Mouse (Mus musculus) adrenal gland (tissue): Measurements from ENCODE around the gene 1700017B05Rik.

ENCODE experiments used
- intact Hi-C: fragments of 180-260 bp; cut with DNase I; formaldehyde crosslinking; loops from one replicate; pipeline ENCODE4 v1.15.1; 2025

1700017B05Rik gene

DNA sequence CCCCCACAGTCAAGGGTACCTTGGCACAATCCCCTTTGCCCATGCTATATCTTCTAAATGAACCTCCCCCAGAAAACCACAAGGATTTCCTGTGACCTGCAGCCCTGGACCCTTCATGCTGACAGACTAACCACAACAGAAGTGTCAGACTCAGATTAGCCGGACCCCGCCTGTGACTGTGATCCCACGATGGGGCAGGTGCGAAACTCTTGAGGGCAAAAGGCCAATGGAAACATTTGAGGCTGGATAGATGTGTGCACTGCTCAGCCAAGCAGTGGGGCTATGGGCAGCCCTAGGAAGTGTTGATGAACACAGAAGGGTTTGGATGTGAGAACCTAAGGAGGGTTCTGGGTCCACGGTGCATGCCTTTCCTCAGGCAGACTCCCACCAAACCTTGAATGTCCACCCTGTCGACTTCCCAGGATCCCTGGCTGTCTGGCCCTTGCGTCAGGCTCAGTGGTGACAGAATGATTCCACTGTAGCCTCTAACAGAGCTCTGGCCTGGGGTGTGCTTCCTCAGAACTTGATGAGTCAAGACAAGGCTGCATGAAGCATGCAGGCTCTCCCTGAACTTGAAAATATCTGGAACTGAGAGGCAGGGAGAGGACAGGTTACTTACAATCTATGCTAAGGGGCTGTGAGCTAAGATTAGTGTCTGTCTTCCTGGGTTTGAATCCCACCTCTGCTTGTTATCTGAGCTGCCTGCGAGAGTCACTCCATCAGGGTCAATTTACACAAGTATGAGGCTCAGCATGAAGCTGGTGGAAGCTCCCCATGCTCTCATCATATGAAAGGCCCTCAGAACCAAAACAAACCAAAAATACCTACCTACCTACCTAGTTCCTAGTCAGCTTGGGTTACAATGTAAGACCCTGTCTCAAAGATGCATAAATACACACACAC lies 10.7 kb upstream of the 1700017B05Rik start:
- intact Hi-C loops, result no loop called here

DNA sequence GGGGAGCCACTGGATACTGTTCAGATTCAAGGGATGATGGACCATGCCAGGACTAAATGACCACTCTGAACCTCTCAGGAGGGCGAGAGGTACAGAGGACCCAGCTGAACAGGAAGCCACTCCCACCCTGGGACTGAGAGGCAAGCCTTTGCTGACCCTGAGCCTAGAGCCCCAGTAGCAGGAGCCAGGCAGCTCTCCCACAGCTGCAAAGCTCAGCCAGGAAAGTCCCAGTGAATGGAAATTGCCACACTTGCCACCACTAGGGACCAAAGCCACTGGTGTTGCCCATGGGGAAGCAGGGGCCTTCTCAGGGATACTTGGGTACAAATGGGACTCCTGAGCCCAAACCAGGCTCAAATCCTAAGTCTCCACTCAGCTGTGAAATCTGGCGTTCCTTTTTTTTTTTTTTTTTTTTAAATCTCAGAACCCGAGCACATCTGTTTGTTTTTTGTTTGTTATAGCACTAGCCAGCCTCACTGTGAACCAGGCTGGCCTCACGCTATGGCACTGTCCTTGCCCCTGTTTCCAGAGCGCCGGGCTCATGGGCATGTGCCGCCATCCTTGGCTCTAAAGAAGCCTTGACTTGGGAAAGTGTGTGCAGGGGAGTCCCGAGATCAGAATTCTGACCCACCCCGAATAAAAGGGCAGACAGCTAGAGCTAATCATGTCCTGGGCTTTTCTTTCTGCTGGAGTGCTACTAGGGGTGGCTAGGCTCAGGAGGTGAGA lies 9.6 kb upstream of the 1700017B05Rik start:
- intact Hi-C loops, result no loop called here

DNA sequence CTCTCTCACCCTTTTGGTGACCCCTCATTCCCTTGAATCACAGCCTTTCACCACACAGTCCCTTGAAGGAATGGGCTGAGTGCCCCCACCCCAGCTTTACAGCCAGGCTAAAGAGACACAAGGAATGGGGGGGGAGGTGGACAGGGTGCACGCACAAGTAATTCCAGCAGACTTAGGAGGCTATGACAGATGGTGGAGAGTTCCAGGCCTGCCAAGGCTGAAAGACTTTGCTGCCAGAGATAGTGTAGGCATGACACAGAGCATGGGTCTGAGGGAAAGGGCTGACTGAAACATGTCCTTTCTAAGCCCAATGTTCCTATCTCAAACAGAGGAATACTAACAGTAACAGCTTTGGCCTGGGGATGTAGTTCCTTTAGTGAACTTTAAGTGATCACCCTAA lies 8.7 kb upstream of the 1700017B05Rik start:
- intact Hi-C loops, result no loop called here

DNA sequence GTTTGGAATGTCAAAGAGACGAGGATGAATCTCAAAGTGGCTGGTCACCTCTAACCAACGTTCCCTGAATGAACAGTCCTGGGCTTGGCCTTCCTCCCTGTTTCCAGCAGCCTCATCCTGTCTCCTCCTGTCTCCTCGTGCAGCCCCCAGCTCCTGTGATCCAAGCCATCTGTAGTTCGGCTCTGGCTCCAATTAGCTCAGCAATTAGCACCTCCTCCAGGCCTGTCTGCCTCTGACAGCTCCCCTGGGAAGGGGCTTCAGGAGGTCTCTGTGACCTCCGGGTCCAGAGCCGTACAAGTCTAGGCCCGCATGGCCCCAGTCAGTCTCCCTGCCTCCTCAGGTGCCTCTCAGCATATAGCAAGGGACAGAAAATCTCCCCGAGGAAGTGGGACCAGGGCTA lies 8.0 kb upstream of the 1700017B05Rik start:
- intact Hi-C loops, result no loop called here

DNA sequence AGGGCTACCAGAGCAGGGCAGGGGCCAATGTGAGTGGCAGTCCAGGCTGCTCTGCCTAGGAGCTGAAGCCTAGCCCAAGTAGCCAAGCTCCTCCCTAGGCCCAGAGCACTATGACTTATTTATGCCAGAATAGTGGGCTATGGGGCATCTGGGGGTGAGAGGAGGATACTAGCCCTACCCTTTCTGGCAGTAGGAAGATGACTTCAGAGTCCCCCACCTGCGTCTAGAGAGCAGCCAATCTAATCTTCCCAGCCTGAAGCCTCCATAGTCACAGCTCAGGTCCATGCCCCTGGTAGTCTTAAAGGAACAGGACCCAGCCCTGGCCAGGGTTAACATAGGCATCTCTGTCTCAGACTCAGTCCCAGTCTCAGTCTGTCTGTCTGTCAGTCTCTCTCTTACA lies 7.0 kb upstream of the 1700017B05Rik start:
- intact Hi-C loops, result loop anchor here (10.0 kb wide), 1 partner anchor 45 kb away; no protein-coding TSS in a partner anchor

DNA sequence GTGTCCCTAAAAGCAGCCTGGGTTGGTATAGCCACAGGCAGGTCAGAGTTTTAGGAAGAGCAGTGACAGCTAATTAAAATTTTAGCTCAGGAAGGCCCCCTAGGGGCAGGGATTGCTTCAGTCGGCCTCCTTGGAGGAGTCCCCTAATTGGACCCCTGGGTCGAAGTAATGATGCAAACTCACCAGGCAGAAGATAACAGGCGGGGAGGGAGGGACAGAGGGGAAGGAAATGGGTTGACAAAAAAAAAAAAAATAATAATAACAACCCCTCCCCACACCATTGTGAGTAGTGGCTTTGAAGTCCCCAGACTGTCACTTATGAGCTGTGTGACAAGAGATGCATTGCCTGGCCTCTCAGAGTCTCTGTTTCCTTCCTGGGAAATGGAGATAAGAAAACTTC lies 6.2 kb upstream of the 1700017B05Rik start:
- intact Hi-C loops, result loop anchor here (10.0 kb wide), 1 partner anchor 46 kb away; no protein-coding TSS in a partner anchor

DNA sequence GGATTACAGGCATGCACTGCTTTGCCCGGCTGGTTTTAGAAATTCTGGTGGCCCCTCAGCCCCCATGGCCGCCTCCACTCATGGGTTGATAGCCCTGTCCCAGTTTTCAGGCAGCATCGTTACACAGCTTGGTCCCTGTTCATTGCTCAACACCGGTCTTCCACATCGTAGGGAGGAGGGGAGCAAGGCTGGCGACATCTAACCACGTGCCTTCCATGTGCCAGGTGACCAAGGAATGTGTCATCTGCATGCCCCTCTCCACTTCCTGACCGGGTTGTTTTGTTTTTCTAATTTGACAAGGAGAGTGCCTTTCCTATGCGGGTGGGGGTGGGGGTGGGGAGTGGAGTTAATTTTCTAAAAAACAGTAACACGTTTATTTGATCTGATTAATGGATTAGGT lies 5.7 kb upstream of the 1700017B05Rik start:
- intact Hi-C loops, result loop anchor here (10.0 kb wide), 1 partner anchor 47 kb away; no protein-coding TSS in a partner anchor

DNA sequence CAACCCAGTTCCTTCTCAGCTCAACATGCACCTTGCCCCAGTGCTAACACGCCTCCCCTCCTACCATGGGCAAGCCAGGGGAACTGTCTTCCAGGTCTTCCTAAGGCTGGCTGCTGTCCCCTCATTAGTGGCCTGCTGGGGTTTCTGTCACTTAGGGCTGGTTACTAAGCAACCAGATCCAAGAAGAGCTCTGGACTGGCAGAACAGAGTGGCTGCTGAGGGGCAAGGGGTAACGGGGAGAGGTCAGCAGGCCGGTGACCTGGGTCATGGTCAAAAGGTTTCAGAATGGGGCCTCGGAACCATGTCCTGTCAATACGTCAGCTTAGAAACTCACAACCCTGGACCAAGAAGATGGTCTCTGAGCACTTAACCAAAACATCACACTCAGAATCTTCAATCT lies 5.0 kb upstream of the 1700017B05Rik start:
- intact Hi-C loops, result loop anchor here (10.0 kb wide), 1 partner anchor 47 kb away; no protein-coding TSS in a partner anchor

DNA sequence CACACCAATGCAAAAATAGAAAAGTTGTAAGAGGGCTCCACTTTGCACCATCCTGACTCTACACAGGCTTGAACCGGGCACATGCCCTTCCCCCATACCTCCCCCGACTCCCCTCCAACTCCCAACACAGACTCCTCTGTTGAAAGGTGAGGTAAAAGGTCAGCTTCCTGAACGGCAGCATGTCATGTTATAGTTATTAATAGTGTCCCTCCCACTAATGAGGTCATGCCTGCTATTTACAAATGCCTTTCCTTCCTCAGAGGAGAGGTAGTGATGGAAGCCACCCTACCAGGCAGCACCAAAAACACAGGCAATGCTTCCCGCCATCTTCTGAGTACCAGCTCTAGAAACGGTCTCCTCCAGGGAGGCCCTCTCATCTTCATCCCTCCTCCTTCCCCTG lies 2.7 kb upstream of the 1700017B05Rik start:
- intact Hi-C loops, result loop anchor here (10.0 kb wide), 1 partner anchor 50 kb away; no protein-coding TSS in a partner anchor

DNA sequence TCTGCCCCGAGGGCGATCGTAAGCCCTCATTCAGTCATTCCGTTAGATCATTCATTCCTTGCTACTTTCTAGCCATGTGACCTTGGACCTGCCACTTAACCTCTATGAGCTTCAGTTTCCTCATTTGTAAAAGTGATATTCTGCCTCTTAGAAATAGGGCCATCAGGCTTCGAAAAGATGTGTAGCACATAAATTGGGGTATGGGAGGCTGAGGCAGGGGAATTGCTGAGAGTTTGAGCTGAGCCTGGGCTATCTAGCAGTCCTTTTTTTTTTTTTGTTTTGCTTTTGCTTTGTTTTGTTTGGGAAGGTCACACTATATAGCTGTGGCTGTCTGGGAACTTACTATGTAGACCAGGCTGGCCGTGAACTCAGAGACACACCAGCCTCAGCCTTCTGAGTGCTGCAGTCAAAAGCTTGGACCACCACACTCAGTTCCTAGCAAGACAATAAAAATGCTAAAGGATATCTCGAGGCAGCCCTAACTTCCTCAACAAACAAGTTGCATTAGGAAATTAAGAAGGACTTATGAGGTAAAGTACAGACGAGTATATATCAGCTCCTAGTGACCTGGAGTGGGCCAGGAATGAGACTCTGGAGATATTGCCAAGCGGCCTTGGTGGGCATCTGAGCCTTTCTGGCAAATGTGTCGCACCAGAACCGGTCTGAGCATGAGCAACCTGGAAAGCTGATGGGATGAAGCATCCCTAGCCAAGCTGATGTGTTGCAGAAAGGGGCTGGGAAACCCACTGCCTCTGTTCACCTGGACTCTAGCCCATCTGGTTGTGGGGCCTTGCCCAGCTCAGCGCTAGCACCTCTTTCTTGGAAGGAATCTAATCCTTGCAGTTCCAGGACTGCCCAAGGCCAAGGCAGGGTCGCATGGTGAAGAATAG lies 628 bp upstream of the 1700017B05Rik start:
- intact Hi-C loops, result loop anchor here (10.0 kb wide), 1 partner anchor 52 kb away; no protein-coding TSS in a partner anchor

DNA sequence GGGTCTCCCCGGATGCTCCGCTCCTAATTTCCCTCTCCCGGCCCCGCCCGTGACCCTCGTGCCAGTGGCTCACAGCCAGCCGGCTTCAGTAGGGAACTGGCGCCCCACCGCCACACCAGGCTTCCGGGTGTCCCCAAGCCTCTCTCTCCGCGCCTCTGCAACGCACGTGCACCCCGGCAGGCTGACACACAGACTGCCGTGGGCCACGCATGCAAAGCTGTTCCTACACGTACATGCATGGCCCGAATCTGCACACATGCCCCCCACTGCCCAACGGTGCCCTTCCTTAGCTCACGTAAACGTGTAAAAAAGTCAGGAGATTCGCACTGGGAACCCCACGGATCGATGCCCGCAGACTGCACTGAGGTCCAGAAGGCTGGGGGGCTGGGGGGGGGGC lies 898 bp downstream of the 1700017B05Rik start:
- intact Hi-C loops, result loop anchor here (10.0 kb wide), 1 partner anchor 53 kb away; no protein-coding TSS in a partner anchor

DNA sequence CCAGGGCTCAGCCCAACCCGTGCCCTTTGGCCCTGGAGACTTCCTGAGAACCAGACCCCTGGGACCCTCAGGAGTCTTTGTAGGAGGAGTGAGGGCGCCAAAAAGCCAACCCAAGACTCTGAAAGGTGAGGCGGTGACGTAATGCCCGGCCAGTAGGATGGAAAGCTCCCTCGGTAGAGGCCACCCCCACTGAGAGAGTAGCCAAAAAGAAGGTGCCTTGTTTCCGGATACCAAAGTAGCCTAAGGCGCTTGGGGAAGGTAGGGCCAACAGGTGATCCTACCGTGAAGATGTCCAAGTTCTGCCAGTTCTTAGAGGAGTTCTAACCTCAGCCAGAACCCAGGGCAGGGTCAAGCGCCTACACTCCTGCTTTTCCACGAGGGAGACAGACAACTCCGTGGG lies 1.5 kb downstream of the 1700017B05Rik start:
- intact Hi-C loops, result loop anchor here (10.0 kb wide), 1 partner anchor 54 kb away; no protein-coding TSS in a partner anchor

DNA sequence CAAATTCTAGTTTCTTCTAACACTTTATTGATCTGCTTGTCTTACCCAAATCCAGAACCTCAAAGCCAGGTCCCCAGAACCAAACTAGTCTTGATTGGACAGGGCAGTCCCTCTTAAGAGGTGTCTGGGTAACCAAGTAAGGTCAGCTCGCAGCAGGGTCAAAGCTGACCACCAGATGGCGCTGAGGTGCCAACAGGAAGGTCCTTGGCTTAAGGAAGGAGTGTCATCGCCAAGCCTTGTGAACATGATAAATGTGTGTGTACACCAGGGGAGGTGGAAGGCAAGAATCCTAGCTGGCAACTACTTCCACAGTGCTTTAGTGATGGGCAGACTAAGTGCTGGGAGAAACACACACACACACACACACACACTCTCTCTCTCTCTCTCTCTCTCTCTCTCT lies 2.7 kb downstream of the 1700017B05Rik start:
- intact Hi-C loops, result loop anchor here (2.0 to 10.0 kb wide), 3 partner anchors 55 to 175 kb away; no protein-coding TSS in a partner anchor

DNA sequence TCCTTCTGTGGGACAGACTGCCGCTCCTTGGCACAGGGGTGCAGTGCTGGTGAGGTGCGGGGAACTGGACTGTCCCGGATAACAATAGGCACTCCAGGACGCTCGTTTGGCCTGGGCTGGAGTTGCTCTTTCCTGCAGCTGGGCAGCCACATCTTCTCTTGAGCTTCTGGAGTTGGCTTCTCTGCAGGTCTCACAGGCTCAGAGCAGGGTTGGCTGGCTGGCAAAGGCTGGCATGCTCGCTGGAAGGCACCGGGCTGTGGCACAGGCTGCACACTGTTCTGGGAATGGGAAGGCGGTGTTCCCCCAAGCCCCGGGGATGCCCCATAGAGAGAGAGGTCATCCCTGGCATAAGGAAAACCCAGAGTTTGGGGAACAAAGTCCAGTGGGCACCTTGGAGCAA lies 4.8 kb downstream of the 1700017B05Rik start:
- intact Hi-C loops, result loop anchor here (2.0 to 5.0 kb wide), 2 partner anchors 95 to 177 kb away; no protein-coding TSS in a partner anchor

DNA sequence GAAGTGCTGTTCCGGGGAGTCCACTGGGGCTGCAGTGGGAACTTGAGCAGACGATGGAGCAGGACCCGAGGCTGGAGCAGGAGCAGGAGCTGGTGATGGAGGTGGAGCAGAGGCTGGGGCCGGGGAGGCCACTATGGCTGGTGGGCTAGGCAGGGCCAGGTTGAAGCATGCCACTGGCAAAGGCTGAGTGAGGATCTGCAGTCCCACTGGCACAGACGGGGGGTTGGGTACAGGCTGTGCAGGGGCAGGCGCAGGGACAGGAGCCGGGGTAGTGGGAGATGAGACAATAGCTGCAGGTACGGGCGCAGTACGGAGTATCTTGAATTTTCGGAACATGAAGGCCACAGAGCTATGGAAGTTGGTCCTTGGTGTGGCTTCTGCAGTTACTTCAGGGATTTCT lies 5.6 kb downstream of the 1700017B05Rik start:
- intact Hi-C loops, result loop anchor here (5.0 kb wide), 1 partner anchor 95 kb away; no protein-coding TSS in a partner anchor

DNA sequence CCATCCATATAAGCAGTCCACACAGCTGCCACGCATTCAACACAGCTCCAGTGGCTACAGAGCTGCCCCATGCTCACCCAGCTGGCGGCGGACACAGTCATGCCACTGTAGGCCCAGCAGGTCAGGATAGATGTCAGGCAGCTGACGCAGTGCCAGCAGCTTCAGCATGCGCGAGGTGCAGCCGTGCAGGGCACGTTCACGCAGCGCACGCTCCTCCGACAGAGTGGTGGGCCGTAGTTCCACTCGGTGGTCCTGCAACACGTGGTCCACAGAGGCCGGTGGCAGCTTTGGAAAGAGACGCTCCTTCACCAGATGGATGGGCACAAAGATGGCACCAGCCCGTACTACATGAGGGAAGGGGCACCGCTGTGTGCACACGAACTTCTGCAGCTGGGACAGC lies 6.1 kb downstream of the 1700017B05Rik start:
- intact Hi-C loops, result loop anchor here (5.0 kb wide), 1 partner anchor 96 kb away; no protein-coding TSS in a partner anchor

DNA sequence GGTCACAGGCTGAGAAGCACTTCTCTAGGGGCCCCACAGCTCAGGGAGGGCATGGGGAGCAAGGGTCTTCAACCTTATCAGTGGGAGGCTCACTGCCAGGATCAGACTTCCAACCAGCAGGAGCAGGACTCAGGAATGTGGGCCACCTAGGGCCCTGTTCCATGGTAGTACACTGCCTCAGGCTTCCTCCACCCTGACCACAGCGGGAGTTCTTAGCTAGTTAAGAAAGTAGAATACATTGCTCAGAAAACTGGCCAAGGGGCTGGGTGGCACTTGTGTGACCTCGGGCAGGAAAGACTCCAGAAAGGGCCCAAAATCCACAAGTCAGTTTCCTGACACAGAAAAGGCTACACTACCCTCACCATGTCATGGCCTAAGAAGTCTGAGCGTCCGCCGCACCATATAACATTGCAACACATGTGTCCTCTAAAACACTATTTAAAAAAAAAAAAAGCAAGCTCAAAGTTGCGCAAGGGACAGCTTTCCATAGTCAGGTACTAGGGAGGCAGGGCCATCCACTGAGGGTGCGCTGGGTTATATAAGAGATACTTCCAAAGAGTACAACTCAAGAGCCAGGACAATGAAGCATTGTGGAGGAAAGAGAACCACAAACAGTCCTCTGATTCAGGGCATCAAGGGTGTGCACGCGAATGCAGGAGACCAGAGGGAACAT lies 7.5 kb downstream of the 1700017B05Rik start:
- intact Hi-C loops, result loop anchor here (5.0 kb wide), 1 partner anchor 97 kb away; no protein-coding TSS in a partner anchor

DNA sequence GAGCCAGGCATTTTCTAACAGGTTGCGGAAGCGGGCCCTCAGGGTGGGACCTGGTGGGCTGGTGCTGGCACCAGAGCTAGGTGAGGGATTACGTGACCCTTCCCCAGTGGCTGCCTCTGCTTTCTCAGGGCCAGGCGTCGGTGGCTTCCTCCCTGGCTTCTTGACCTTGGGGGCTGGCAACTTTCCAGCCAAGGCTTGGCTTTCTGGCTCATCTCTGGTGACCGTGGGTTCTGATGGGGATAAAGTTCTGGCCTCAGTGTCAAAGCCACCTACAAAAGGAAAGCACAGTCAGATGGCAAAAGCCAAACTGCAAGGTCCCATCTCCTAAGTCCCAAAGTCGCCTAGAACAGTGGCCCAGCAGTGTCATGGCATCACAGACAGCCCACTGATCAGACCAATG lies 8.4 kb downstream of the 1700017B05Rik start:
- intact Hi-C loops, result no loop called here

DNA sequence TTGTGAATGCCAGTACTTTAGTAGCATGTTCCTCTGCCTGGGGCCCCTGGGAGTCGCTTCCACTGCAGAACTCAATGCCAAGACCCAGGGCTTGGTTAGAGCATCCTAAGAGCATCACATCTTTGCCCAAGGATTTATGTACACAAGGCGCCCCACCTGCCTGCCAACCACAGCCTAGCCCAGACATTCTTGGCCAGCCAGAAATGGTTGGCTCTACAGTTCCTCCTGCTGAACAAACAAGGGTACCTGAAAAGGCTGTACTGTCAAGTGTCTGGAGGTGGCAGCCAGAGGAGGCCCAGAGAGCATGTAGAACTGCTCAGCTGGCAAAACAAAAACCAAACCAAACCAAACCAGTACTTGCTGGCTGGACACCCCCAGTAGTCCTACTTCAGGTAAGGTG lies 11.3 kb downstream of the 1700017B05Rik start:
- intact Hi-C loops, result no loop called here

DNA sequence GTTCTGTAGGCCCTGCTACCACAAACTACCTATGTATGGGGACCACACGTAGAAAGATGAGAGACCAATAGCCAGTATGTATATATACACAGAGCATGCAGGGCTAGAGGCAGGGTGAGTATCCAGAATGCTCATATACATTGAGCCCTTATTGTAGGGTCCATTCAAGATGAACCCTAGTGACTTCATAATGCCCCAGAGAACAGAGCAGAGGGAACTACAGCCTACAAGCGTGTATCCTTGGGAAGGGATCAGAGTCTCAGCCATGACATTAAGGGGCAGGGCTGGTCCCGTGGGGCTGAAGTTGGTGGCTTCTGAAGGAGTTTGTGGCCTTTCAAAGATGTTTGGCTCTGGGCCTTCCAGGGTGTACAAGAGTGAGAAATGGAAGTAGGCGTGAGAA lies 12.4 kb downstream of the 1700017B05Rik start:
- intact Hi-C loops, result no loop called here
